Mouse (Mus musculus) 416B (cell line): ENCODE results near the gene N4bp2.

Experiments
- DNase-seq: peaks from one replicate; pipeline ENCODE4 v3.0.0; 2011; ENCODE audit warnings: low read depth

N4bp2 gene

GRCm38 (mm10) chr5:65863349-65863749, 100.0 kb downstream of the N4bp2 start:
- DNase-seq: peak; percentile 96

- peak; percentile 37 for DNase-seq
These were observed 101.2 kb downstream of the N4bp2 start for GRCm38 (mm10) chr5:65864486-65864885.

- no peak for DNase-seq
These were observed 101.6 kb downstream of the N4bp2 start for GRCm38 (mm10) chr5:65864946-65865345.

- no peak for DNase-seq
These were observed 103.3 kb downstream of the N4bp2 start for GRCm38 (mm10) chr5:65866591-65866990.

- DNase-seq: peak; percentile 77
These were observed 104.2 kb downstream of the N4bp2 start for GRCm38 (mm10) chr5:65867380-65868116.

- DNase-seq: no peak
These were observed 105.1 kb downstream of the N4bp2 start for GRCm38 (mm10) chr5:65868419-65868818.

- DNase-seq: no peak
These were observed 106.3 kb downstream of the N4bp2 start for GRCm38 (mm10) chr5:65869660-65870059.

- DNase-seq: no peak
These were observed 108.1 kb downstream of the N4bp2 start for GRCm38 (mm10) chr5:65871276-65871875.

- DNase-seq: peak; percentile 90
These were observed 109.9 kb downstream of the N4bp2 start for GRCm38 (mm10) chr5:65873212-65873611.

GRCm38 (mm10) chr5:65875269-65875668, 111.9 kb downstream of the N4bp2 start:
- no peak for DNase-seq

- DNase-seq: no peak
These were observed 115.0 kb downstream of the N4bp2 start for GRCm38 (mm10) chr5:65878367-65878766.
